Mouse (Mus musculus) MEL (cell line): ENCODE data around the gene Mcm3. TPM values are rescaled to one million over a fixed set of nuclear protein-coding genes. Genes with fewer than 3 reads are reported as not detected.
"Not testable (repeated sequence)": the region's sequence is repeated elsewhere in the genome, so short reads cannot be mapped to it uniquely, and the experiment has no call there.

Source experiments
- DNase-seq: peaks from one replicate; pipeline ENCODE4 v3.0.0; 2011; ENCODE audit warnings: low read depth, low spot score
- H3K27ac ChIP-seq: 2 replicates; pipeline ENCODE4 v1.5.1; 2012; ENCODE audit warnings: low read depth, mild to moderate bottlenecking, control low read depth, low read length, moderate library complexity; ENCODE audit not compliant: control insufficient read depth
- H3K27me3 ChIP-seq, 2 experiments: fragments of 150-350 bp in 1 of 2; sonication (generic) in 1 of 2; 2 replicates each; pipeline ENCODE4 v1.6.1; 2012; ENCODE audit warnings: low read length in 2 of 2, mild to moderate bottlenecking in 2 of 2, improper control_type of control experiment in 1 of 2, moderate library complexity in 1 of 2; ENCODE audit not compliant: insufficient read depth in 2 of 2, control insufficient read depth in 1 of 2
- H3K36me3 ChIP-seq, 2 experiments: 2 replicates each; pipeline ENCODE4 v1.6.1; 2012 to 2014; ENCODE audit warnings: low read length in 2 of 2, improper control_type of control experiment in 1 of 2, inconsistent platforms in 1 of 2, mild to moderate bottlenecking in 1 of 2; ENCODE audit not compliant: insufficient read depth in 2 of 2, control insufficient read depth in 1 of 2
- H3K4me1 ChIP-seq, 2 experiments: fragments of 150-350 bp in 1 of 2; sonication (generic) in 1 of 2; 2 replicates each; pipeline ENCODE4 v1.6.1; 2012; ENCODE audit warnings: low read length in 2 of 2, improper control_type of control experiment in 1 of 2, mild to moderate bottlenecking in 1 of 2; ENCODE audit not compliant: insufficient read depth in 2 of 2, control insufficient read depth in 1 of 2
- H3K4me3 ChIP-seq, 2 experiments: fragments of 150-350 bp in 1 of 2; sonication (generic) in 1 of 2; 2 replicates each; pipeline ENCODE4 v1.5.1; 2012; ENCODE audit warnings: low read depth in 2 of 2, low read length in 2 of 2, mild to moderate bottlenecking in 2 of 2, moderate library complexity in 2 of 2, control low read depth in 1 of 2, improper control_type of control experiment in 1 of 2; ENCODE audit not compliant: control insufficient read depth in 1 of 2, insufficient read depth in 1 of 2
- H3K79me2 ChIP-seq: 2 replicates; pipeline ENCODE4 v1.6.1; 2012; ENCODE audit warnings: mild to moderate bottlenecking, low read length, moderate library complexity; ENCODE audit not compliant: control insufficient read depth, poor library complexity, insufficient read depth
- H3K9ac ChIP-seq: 2 replicates; pipeline ENCODE4 v1.6.1; 2012; ENCODE audit warnings: low read depth, mild to moderate bottlenecking, control low read depth, low read length, moderate library complexity; ENCODE audit not compliant: control insufficient read depth, poor library complexity, severe bottlenecking
- H3K9me3 ChIP-seq: fragments of 150-350 bp; sonication (generic); replicated peaks from 2 replicates; pipeline ENCODE4 v1.6.1; 2012; ENCODE audit warnings: mild to moderate bottlenecking, low read length, improper control_type of control experiment, moderate library complexity; ENCODE audit not compliant: insufficient read depth
- CHD2 ChIP-seq: IDR thresholded peaks from 2 replicates; pipeline ENCODE4 v1.6.1; 2011; ENCODE audit warnings: low read length, improper control_type of control experiment
- E2F4 ChIP-seq: IDR thresholded peaks from 2 replicates; pipeline ENCODE4 v1.6.1; 2011; ENCODE audit warnings: low read depth, low read length, improper control_type of control experiment, borderline replicate concordance
- ELF1 ChIP-seq: IDR thresholded peaks from 2 replicates; pipeline ENCODE4 v1.6.1; 2014; ENCODE audit warnings: low read depth, mild to moderate bottlenecking, inconsistent platforms, low read length, improper control_type of control experiment, moderate library complexity
- EP300 ChIP-seq, 2 experiments: IDR thresholded peaks; 2 replicates each; pipeline ENCODE4 v1.6.1; 2011; ENCODE audit warnings: improper control_type of control experiment in 2 of 2, low read length in 2 of 2, low read depth in 1 of 2, mild to moderate bottlenecking in 1 of 2
- HCFC1 ChIP-seq: IDR thresholded peaks from 2 replicates; pipeline ENCODE4 v1.6.1; 2012; ENCODE audit warnings: low read depth, mild to moderate bottlenecking, inconsistent platforms, low read length, improper control_type of control experiment, moderate library complexity
- JUND ChIP-seq: IDR thresholded peaks from 2 replicates; pipeline ENCODE4 v1.6.1; 2011; ENCODE audit warnings: low read depth, mild to moderate bottlenecking, improper control_type of control experiment, low read length
- MAFK ChIP-seq: IDR thresholded peaks from 2 replicates; pipeline ENCODE4 v1.6.1; 2011; ENCODE audit warnings: low read depth, mild to moderate bottlenecking, low read length, improper control_type of control experiment, borderline replicate concordance
- MAZ ChIP-seq: IDR thresholded peaks from 2 replicates; pipeline ENCODE4 v1.6.1; 2012; ENCODE audit warnings: low read depth, mild to moderate bottlenecking, inconsistent platforms, low read length, improper control_type of control experiment
- MXI1 ChIP-seq: IDR thresholded peaks from 2 replicates; pipeline ENCODE4 v1.6.1; 2011; ENCODE audit warnings: mild to moderate bottlenecking, low read depth, low read length, improper control_type of control experiment
- NRF1 ChIP-seq: IDR thresholded peaks from 2 replicates; pipeline ENCODE4 v1.6.1; 2014; ENCODE audit warnings: low read depth, mild to moderate bottlenecking, inconsistent platforms, low read length, improper control_type of control experiment, moderate library complexity; ENCODE audit not compliant: poor library complexity, insufficient read depth, severe bottlenecking
- POLR2AphosphoS2 ChIP-seq: IDR thresholded peaks from 2 replicates; pipeline ENCODE4 v1.6.1; 2011; ENCODE audit warnings: low read length, improper control_type of control experiment
- RAD21 ChIP-seq: IDR thresholded peaks from 2 replicates; pipeline ENCODE4 v1.6.1; 2011; ENCODE audit warnings: mild to moderate bottlenecking, low read depth, low read length, improper control_type of control experiment
- USF1 ChIP-seq: IDR thresholded peaks from 2 replicates; pipeline ENCODE4 v1.6.1; 2014; ENCODE audit warnings: low read depth, mild to moderate bottlenecking, inconsistent platforms, low read length, improper control_type of control experiment, moderate library complexity
- ZMIZ1 ChIP-seq: IDR thresholded peaks from 2 replicates; pipeline ENCODE4 v1.6.1; 2012; ENCODE audit warnings: low read depth, mild to moderate bottlenecking, inconsistent platforms, low read length, improper control_type of control experiment, moderate library complexity
- ZNF384 ChIP-seq: IDR thresholded peaks from 2 replicates; pipeline ENCODE4 v1.6.1; 2012; ENCODE audit warnings: low read depth, mild to moderate bottlenecking, inconsistent platforms, low read length, improper control_type of control experiment
- polyA plus RNA-seq, 2 experiments: library from polyadenylated mRNA; stranded (reverse) in 1 of 2; unstranded in 1 of 2; fragments of >175 nt in 1 of 2; fragments of >200 nt in 1 of 2; gene quantifications; 2 replicates each; pipeline versions ENCODE4 v1.2.1 to v1.2.4; 2012; ENCODE audit warnings: low replicate concordance in 2 of 2, low read depth in 1 of 2; ENCODE audit not compliant: insufficient read length in 2 of 2, insufficient read depth in 1 of 2, missing spikeins in 1 of 2
- total RNA-seq: library from RNA; depleted of rRNA; stranded (reverse); fragments of 300-350 nt; gene quantifications from 2 replicates; pipeline ENCODE4 v1.2.3, GENCODE M21; 2012

Mcm3 gene
- total and polyA plus RNA-seq, 3 experiments, result 189 to 267 (median 204) TPM

GRCm38 (mm10) chr1:20778366-20778765, 41.7 kb downstream of the Mcm3 start:
- no peaks in the 10 kb centered on the region for H3K9me3 ChIP-seq
- H3K27me3 ChIP-seq, result no peaks in the 10 kb centered on the region
- no peak for TF ChIP-seq EP300 (IDR thresholded peaks at IDR 0.05; ENCODE audit: low read depth in 1 of 2, low read length in 2 of 2)
- no peak for TF ChIP-seq MAFK
- no peak for TF ChIP-seq ZNF384
- no peak for TF ChIP-seq MXI1
- no peak for TF ChIP-seq CHD2
- TF ChIP-seq ELF1, result no peak
- TF ChIP-seq, all 39 proteins: peak for 0
- Histone ChIP-seq H3K27ac (no peak overlapping the region), H3K4me3 (no peak overlapping the region), H3K36me3 (no peaks in the 10 kb centered on the region), H3K9ac (no peak overlapping the region), H3K79me2 (no peaks in the 10 kb centered on the region), H3K4me1 (no peaks in the 10 kb centered on the region)
- no peak for DNase-seq

GRCm38 (mm10) chr1:20774026-20774730, 45.9 kb downstream of the Mcm3 start:
- H3K27me3 ChIP-seq, H3K79me2 ChIP-seq, H3K27ac ChIP-seq, H3K36me3 ChIP-seq, DNase-seq, H3K4me1 ChIP-seq, H3K4me3 ChIP-seq, H3K9ac ChIP-seq, H3K9me3 ChIP-seq: not testable (repeated sequence)

- Histone ChIP-seq H3K4me3 (no peak overlapping the region), H3K79me2 (no peaks in the 10 kb centered on the region), H3K4me1 (no peaks in the 10 kb centered on the region), H3K9ac (no peak overlapping the region), H3K27me3 (peaks cover 0 to 2% of the 10 kb centered on the region in 2 experiments; a peak in 1 of 4 replicates), H3K9me3 (no peaks in the 10 kb centered on the region), H3K27ac (no peak overlapping the region), H3K36me3 (no peaks in the 10 kb centered on the region)
- DNase-seq, result no peak
- no peak for TF ChIP-seq MAZ
- no peak for TF ChIP-seq HCFC1
- no peak for TF ChIP-seq E2F4
- no peak for TF ChIP-seq ZMIZ1
- TF ChIP-seq ZNF384, result no peak
- TF ChIP-seq RAD21, result no peak
- TF ChIP-seq POLR2AphosphoS2, result no peak
- no peak for TF ChIP-seq USF1
- no peak for TF ChIP-seq EP300 (IDR thresholded peaks at IDR 0.05; ENCODE audit: low read depth in 1 of 2, low read length in 2 of 2)
- TF ChIP-seq CHD2, result no peak
- no peak for TF ChIP-seq JUND
- TF ChIP-seq NRF1, result no peak
Observed at GRCm38 (mm10) chr1:20766526-20766925, 53.6 kb downstream of the Mcm3 start.
